Mouse (Mus musculus) spleen, postnatal 36 days (tissue): Measurements from ENCODE around the gene Adi1.

Source experiments
- DNase-seq, 2 experiments: peaks; one replicate each; pipeline ENCODE4 v3.0.0; 2022; ENCODE audit warnings: low spot score in 2 of 2, mixed read lengths in 1 of 2

Adi1 gene

DNA sequence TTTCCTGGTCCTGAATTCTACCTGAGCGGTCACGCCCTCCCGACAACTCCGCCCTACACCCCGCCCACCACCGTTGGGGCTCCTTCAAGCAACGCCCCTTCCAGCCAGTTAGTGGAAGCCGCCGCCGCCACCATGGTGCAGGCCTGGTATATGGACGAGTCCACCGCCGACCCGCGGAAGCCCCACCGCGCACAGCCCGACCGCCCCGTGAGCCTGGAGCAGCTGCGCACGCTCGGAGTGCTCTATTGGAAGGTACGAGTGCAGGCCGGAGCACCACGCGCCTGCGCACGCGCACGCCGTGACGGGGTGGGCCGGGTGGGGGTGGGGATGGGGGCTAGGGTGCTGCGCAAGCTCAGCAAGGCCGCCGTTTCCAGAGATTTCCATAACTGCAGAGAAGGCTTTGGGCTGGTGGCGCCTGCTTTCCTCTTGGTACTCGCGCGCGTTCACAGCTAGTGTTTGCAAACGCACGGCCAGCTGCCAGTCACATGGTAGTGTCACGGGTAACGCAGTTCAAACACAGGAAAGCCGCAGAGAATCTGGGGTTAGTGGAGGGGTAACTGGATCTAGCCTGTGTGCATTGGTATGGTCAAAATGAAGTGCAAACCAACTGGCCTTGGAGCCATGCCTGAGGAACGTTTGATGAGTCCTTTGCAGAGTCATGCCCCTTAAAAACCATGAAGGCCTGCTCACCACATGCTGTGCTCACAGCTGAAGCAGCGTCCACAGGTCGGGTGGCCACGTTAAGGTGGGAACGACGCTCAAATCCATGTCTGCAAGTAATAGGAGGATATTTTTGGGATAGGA is at the start of gene Adi1:
TSS of gene Adi1 (plus strand) at position 111 of the 804 bp plus-strand sequence.
- DNase-seq, result peak; percentile 74

DNA sequence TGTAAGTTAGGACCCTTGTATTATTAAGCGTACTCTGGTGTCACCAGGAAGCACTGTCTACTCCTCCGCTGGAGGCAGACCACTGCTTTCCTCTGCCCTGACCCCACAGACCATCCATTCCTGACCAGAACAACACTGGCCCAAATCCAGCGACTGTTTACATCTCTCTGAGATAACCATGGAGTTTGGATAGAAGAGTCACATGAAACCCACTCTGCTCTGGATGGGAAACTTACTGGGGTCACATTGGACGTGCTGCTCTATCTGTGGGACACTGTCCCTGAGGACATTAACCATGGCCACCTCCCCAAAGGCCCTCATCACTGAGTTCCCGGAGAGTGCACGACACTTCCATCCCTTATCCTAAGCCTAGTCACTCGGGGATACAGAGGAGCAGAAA is 49.6 kb upstream of the Adi1 start:
- DNase-seq, result no peak

DNA sequence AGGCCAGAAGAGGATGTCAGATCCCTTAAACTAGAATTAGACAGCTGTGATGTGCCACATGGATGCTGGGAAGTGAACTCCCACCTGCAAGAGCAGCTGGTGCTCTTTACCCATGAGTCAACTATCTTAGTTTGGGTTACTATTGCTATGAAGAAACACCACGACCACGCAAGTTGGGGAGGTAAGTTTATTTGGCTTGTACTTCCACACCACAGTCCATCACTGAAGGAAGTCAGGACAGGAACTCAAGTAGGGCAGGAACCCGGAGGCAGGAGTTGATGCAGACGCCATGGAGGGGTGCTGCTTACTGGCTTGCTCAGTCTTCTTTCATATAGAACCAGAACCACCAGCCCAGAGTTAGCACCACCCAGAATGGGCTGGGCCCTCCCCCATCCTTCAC is 47.9 kb upstream of the Adi1 start:
- DNase-seq, result no peak

DNA sequence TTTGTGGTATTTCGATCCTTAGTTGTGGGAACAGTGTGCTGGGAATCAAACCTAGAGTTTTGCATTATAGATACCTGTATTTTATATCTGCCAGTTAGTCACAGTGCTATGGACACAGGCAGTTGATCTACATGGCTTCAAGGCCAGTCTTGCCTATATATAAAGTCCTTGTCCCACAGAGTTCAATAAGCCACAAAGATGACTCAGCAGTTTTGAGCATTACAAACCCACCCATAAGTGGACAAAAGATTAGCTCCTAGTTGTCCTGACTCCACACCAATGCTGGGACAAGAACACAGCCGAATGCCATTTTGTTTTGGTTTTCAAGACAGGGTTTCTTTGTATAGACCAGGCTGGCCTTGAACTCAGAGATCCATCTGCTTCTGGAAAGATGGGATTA is 46.6 kb upstream of the Adi1 start:
- DNase-seq, result no peak

DNA sequence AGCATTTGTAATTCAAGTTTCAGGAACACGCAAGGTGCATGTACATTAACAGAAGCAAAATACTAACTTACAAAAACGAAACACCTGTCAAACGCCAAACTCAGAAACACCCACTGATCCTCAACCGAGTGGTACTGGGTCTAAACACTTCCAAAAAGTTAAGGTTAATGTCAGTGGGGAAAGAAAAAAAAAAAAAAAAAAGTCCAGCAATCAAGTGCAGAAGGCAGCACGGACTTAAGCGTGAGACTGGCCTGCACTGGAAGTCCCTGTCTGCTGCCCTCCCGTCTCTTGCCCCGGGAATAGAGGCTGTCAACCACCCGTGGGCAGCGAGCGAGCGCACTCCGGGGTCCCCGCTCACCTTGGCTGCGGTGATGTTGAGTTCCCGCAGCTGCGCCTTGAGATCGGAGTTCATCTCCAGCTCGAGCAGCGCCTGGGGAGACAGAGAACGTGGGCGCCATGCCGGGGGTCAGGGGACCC is 39.9 kb upstream of the Adi1 start:
- no peak for DNase-seq

DNA sequence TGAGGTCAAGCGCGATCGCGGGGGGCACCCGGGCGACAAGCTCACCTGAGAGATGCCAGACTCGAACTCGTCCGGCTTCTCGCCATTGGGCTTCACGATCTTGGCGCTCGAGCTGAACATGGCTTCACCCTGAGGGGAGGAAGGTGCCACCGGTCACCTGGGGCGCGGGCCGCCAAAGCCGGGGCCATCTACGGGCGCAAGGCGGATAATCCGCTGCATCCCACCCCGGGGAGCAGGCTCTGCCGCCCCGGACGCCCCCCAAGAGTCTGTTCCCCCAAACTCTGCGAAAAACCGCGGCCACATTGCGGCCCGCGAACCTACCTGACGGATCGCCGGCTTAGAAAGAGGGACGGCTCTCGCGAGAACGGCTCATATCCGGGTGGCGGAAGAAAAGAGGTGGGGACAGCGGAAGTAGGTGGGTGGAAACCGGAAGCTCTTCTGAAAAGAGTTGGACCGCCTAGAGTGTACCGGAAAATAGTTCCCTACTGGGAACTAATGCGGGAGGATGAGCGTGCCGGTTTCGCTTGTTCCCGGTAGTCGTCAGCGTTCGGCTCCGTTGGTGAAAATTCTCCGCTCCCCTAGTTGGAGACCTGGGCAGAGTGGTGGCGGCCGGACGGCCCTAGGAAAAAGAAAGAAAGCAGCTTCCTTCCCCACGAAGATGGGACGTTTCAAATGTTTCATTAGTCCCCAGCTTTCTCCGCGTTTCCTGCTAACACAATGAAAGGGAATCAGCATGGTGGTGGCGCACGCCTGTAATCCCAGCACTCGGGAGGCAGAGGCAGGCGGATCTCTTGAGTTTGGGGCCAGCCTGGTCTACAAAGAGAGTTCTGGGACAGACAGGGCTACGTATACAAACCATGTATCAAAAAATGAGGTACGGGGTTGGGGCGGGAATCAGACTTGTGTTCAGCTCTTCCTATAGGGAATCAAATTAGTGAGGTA is 39.2 kb upstream of the Adi1 start, which contains the start of gene Rps7:
TSS of gene Rps7 (minus strand) at position 419 of the 942 bp plus-strand sequence.
- DNase-seq, result peak; percentile 90 to 94

DNA sequence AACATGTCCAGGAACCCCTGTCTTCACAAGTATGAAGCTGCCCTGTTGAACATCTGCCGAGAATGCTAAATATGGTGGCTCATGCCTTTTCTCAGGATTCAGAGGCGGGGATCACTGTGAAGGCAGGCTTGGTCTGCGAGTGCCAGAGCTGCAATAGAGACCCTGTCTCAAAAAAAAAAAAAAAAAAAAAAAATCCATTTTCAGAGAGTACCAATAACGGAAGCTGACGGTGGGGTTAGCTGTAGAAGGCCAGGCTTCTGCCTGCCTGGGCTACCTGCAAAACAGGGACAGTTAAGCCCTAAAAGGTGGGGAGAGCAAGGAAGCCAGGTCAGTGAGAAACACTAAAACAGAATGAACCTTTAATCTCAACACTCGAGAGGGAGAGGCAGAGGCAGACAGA is 38.5 kb upstream of the Adi1 start:
- DNase-seq, result no peak

DNA sequence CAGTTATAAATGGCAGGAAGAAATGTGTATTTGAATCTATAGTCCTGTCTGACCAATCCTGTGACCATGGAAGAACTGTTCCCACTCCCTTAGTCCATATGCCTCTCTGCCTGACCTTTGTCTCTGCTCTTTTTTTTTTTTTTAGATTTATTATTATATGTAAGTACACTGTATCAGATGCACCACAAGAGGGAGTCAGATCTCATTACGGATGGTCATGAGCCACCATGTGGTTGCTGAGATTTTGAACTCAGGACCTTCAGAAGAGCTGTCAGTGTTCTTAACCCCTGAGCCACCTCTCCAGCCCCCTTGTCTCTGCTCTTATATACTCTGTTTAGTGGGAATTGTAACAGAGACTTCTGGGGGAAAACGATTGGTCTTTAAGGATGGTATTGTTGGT is 36.3 kb upstream of the Adi1 start:
- no peak for DNase-seq

DNA sequence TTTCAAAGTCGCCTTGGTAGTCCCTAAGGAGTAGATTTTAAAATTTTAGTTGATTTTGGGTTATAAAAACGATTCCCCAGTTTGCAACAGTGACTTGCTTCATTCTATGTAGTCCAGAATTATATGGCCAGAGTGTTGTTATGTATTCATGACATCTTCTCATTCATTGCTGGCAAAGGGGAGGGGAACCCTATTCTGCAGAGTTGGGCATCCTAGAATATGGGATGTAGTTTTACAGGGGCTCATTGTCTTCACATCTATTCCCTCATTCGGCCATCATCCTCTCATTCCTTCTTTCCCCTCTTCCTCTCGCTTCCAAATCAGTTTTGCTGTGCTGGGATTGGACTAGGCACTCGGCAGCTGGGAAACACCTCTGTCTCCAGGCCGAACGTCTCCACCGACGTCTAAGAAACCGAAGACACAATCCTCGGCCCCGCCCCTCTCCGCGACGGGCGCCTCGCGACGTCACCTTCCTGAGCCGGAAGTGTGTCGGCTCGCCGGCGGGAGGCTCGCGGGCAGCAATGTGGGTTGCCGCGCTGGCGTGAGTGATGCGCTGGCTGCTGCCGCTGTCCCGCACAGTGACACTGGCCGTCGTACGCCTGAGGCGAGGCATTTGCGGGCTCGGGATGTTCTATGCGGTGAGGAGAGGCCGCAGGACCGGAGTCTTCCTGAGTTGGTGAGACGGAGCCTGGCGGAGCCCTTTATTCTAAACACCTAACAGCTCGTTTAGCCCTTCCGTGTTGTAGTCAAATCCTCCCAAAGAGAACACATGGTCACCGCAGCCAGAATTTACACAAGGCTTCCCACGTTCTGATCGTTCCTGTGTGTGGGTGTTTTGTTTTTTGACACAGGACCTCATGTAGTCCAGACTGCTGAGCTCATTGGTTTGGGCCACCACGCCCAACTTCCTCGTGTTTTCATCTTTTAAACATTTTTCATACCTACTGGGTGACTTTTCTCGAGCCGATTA is 25.6 kb upstream of the Adi1 start, which contains the start of gene Rnaseh1:
TSS of gene Rnaseh1 (plus strand) at position 462 of the 970 bp plus-strand sequence.
- DNase-seq, result peak; percentile 84 to 88

DNA sequence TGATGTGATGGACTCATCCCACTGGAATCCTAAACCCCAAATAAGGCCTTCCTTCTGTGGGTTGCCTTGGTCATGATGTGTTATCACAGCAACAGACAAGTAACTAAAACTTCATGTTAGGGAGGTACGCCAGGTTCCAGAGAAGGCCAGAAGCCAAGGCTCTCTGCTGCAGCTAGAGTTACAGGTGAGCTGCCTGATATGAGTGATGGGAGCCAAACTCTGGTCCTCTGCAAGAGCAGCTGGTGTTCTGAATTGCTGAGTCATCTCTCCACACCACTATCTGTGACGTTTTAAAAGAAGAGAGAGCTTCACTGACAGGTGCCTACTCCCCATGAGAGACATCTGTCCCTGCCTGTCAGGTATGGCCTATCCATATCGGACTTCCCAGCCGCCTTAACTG is 12.4 kb upstream of the Adi1 start:
- no peak for DNase-seq

DNA sequence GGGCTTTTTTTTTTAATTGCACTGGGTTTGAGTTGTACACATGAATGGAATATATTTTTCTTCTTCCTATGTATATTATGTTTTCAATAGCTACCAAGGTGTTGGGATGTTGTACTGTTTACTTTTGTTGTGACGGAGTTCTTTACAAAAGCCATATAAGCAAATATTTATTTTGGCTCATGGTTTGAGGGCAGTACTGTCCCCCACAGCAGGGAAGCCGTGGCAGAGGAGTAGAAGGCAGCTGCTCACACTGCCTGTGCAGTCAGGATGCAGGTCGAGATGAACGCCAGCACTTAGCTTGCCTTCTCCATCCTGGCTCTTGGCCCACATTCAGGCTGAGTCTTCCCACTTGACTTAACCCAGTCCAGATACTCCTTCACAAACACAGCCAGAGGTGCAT is 8.3 kb upstream of the Adi1 start:
- no peak for DNase-seq

DNA sequence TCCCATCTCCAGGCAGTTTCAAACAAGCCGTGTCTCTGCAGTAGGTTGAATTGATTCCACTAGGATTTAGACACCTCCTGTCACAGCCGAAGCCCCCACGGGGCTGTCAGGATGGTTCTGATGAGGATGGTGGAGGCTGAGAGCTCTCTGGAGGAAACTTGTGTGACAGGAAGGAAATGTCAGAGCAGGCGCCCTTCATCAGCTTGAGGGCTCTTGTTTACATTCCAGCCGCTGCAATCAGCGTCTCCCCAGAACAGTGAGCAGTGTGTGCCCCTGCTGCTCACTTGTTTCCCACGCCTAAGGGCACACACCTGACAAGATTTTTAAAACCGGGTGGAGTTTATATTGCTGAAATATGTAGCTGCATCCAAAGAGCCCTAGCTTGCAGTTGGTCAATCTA is 7.7 kb upstream of the Adi1 start:
- no peak for DNase-seq

DNA sequence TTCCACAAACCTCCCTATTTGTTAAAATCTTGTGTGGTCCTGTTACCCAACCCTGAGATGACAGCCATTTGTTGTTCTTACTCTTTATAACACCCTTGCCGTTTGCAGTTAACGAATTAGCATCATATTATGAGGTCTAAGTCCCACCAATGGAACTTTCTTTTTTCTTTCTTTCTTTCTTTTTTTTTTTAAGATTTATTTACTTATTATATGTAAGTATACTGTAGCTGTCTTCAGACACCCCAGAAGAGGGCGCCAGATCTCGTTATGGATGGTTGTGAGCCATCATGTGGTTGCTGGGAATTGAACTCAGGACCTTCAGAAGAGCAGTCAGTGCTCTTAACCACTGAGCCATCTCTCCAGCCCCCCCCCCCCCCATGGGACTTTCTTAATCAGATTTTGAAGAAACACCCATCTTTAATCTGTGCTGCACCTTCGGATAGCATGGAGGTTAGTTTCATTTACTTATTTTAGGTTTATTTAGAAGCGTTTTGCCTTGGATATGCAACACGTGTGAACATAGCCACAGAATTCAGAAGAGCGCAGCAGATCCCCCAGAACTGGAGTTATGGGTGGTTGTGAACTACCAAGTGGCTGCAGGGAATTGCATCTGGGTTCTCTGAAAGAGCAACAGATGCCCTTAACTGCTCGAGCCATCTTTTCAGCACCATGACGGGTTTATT is 852 bp upstream of the Adi1 start:
- DNase-seq, result no peak

DNA sequence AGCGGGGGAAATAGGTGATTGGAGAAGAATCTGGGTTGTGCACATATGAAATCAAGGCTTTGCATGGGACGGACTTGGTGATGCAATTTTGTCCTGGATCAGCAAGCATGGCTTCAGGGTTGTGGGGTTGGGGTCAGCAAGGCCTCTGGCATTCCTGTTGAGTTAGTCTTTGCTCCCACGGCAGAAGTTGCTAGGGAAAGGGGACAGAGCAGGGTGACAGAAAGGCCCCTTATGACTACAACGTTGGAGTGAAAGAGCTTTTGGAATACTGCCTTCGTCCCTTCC is 836 bp downstream of the Adi1 start:
- DNase-seq, result no peak

DNA sequence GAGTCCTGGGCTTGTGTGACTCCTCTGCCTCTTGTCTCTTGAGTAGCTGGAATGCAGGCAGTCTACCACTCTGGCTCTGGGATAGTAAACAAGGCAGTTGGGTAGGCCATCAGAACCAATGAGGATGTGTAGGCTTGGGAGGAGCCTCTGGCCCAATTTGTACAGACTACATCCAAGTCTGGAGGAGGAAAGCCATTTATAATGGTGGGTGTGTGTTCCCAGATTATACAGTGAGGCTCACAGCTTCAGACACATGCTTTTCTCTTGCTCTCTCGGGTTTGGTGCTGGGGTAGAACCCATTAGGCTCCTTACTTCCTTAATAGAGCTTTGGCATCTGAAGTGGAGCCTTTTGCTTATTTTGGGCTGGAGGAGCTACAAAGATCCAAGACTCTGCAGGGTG is 9.6 kb downstream of the Adi1 start:
- no peak for DNase-seq

DNA sequence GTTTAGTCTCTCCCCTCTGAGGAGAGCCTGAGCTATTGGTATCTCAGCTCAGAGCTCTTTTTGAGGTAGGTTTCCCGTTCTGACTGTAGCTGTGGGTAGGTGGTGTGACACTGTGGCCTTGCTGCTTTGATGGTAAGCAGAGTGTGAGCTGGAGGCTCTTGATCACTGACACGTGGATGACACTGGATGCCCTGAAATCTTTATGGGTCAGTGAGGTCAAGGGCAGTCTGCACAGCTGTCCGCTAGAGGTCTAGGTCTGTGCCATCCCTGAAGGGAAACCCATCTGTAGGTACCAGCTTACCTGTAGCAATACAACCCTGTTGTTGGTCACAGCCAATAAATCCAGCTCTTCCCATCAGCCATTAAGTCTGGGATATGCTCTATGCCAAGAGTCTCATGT is 10.7 kb downstream of the Adi1 start:
- DNase-seq, result no peak

DNA sequence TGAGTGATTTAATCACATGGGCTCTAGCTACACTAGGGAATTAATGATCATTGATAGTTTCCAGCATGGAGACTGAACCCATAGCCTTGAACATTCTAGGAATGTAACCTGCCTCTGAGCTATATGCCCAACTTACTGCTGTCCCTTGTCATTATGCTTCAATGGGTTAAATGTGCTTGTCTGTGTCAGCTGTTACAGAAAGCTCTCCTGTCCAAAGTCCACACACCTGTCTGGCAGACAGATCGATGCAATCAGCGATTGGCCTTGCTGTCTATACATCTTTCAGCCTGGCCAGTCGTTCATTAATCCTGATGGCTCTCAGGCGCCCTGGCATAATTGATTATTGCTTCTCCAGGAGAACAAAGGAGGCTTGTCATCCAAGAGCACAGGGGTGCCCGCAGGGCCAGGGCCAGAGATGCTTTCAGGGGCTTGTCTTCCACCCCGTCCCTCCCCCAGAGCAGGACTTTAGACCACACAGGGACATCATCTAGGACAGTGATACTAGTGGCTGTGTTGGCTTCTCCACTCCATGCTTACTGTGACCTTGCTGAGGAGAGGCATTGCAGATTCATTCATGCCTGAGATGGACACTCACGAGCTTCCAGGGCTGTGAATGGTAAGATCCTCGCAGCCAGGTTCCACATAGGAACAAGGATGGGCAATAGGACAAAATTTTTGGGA is 11.3 kb downstream of the Adi1 start:
- DNase-seq, result no peak

DNA sequence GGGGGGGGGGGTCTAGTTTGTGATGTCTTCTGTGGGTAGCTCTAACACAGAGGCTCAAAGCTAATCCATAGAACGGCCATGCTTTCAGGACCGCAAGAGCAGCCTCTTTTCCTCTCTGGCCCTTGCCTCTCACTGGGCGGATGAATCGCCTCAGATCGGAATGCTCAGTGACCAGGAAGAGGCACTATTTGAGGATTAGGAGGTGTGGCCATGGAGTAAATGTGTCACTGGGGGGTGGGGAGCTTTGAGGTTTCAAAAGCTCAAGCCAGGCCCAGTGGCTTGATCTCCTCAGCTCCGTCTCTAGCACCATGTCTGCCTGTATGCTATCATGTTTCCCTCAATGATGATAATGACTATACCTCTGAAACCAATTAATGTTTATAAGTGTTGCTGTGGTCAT is 14.0 kb downstream of the Adi1 start:
- no peak for DNase-seq

DNA sequence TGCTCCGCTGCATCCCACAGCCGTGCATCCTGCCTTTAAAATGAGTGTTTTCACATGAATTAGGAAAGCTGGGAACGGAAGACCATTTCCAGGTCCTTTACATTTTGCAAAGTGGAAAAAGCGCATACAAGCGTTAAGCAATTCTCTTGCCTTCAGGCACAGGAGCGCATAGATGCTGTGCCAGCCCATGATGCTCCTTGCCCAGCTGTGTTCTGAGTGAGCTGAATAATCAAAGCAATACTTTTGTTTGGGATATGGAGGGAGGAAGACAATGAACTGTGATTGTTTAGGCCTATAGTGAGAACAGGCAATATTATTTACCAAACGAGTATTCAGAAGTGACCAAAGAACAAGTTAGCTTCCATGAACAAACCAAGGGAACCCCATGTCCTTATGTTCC is 15.7 kb downstream of the Adi1 start:
- DNase-seq, result no peak

DNA sequence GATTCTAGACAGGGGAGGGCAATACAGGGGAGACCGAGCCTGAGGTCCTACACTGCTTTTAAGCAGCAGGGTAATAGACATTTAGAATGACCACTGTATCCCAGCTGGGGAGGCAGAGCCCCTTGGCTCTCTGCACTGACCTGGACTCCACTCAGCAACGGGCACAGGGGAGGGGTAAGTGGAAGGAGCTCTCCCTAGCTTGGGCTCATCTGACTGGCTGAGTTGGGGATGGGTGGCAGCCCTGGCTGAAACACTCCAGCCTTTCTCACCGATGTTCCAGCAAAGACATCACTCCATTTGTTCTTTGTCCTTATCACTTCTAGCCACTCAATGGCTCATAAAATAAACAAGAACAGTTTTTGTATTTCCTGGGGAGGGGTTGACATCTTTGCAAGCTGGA is 18.7 kb downstream of the Adi1 start:
- no peak for DNase-seq
